Mouse (Mus musculus) bone marrow, adult 2 months (tissue): ENCODE results near the gene Rnasek.

ENCODE experiments used
- CTCF ChIP-seq: fragments of 200-500 bp; IDR thresholded peaks from 2 replicates; pipeline ENCODE4 v1.5.1; 2011; ENCODE audit warnings: low read length, control low read depth; ENCODE audit not compliant: control insufficient read depth, insufficient read depth
- POLR2A ChIP-seq: fragments of 200-500 bp; IDR thresholded peaks from 2 replicates; pipeline ENCODE4 v1.6.1; 2011; ENCODE audit warnings: low read depth, mild to moderate bottlenecking, control low read depth, low read length, borderline replicate concordance; ENCODE audit not compliant: control insufficient read depth

GRCm38 (mm10) chr11:70284757-70285156 is 45.1 kb upstream of the Rnasek start:
- no peak for TF ChIP-seq CTCF
- TF ChIP-seq POLR2A: no peak
